Mouse (Mus musculus) olfactory bulb, adult 2 months (tissue): Measurements from ENCODE around the gene Palld. TPM values are rescaled to one million over a fixed set of nuclear protein-coding genes. Genes with fewer than 3 reads are reported as not detected.

Source experiments
- H3K27ac ChIP-seq: fragments of 200-500 bp; 2 replicates; pipeline ENCODE4 v1.5.1; 2012; ENCODE audit warnings: low read depth, low read length; ENCODE audit not compliant: insufficient read depth
- H3K4me1 ChIP-seq: fragments of 200-500 bp; 2 replicates; pipeline ENCODE4 v1.6.1; 2012; ENCODE audit warnings: low read length; ENCODE audit not compliant: control insufficient read depth, insufficient read depth
- H3K4me3 ChIP-seq: fragments of 200-500 bp; 2 replicates; pipeline ENCODE4 v1.5.1; 2012; ENCODE audit warnings: mild to moderate bottlenecking, low read depth, low read length, moderate library complexity; ENCODE audit not compliant: insufficient read depth
- CTCF ChIP-seq: fragments of 200-500 bp; IDR thresholded peaks from 2 replicates; pipeline ENCODE4 v1.5.1; 2012; ENCODE audit warnings: low read depth, mild to moderate bottlenecking, low read length, moderate library complexity; ENCODE audit not compliant: insufficient read depth
- POLR2A ChIP-seq: fragments of 200-500 bp; IDR thresholded peaks from 2 replicates; pipeline ENCODE4 v1.6.1; 2012; ENCODE audit warnings: mild to moderate bottlenecking, low read depth, low read length, moderate library complexity; ENCODE audit not compliant: insufficient read depth
- WGBS: fragments of 180-500 bp; shearing (Covaris S2); methylation state at CpG from one replicate; pipeline ENCODE4 v1.1.7; 2018; 5-methylcytosine and 5-hydroxymethylcytosine counted together
- polyA plus RNA-seq: library from polyadenylated mRNA; stranded (reverse); fragments of >200 nt; gene quantifications from 2 replicates; pipeline ENCODE4 v1.2.4, GENCODE M21; 2012; ENCODE audit warnings: low replicate concordance; ENCODE audit not compliant: missing spikeins, insufficient read depth, insufficient read length

Palld gene
- polyA plus RNA-seq, 1 experiment = not detected

- no peak overlapping the region for H3K4me3 ChIP-seq
- H3K4me1 ChIP-seq = no peaks in the 10 kb centered on the region
- TF ChIP-seq POLR2A (no peak), CTCF (no peak)
- no peak overlapping the region for H3K27ac ChIP-seq
- 95% methylated on average over 5 of the region's 5 CpGs for WGBS
Measured at GRCm38 (mm10) chr8:61789289-61789688, 113.2 kb downstream of the Palld start.

GRCm38 (mm10) chr8:61782931-61783491 is 119.5 kb downstream of the Palld start:
- no peak overlapping the region for H3K27ac ChIP-seq
- 92% methylated on average over 7 of the region's 7 CpGs for WGBS
- H3K4me1 ChIP-seq = no peaks in the 10 kb centered on the region
- TF ChIP-seq CTCF (no peak), POLR2A (no peak)
- no peak overlapping the region for H3K4me3 ChIP-seq

GRCm38 (mm10) chr8:61780652-61781257 is 121.7 kb downstream of the Palld start:
- no peak overlapping the region for H3K4me3 ChIP-seq
- H3K4me1 ChIP-seq = no peaks in the 10 kb centered on the region
- no peak for TF ChIP-seq CTCF
- TF ChIP-seq POLR2A = no peak
- WGBS = 88% methylated on average over 5 of the region's 5 CpGs
- no peak overlapping the region for H3K27ac ChIP-seq

- 65% methylated on average over 3 of the region's 3 CpGs for WGBS
- H3K4me3 ChIP-seq = no peak overlapping the region
- TF ChIP-seq CTCF = no peak
- TF ChIP-seq POLR2A = no peak
- no peaks in the 10 kb centered on the region for H3K4me1 ChIP-seq
- no peak overlapping the region for H3K27ac ChIP-seq
Measured at GRCm38 (mm10) chr8:61778194-61778593, 124.3 kb downstream of the Palld start.

- Histone ChIP-seq H3K4me1 (no peaks in the 10 kb centered on the region), H3K4me3 (no peak overlapping the region), H3K27ac (no peak overlapping the region)
- no peak for TF ChIP-seq POLR2A
- TF ChIP-seq CTCF = no peak
- 78% methylated on average over 9 of the region's 9 CpGs for WGBS
Measured at GRCm38 (mm10) chr8:61776560-61776959, 125.9 kb downstream of the Palld start.

GRCm38 (mm10) chr8:61775936-61776335 is 126.6 kb downstream of the Palld start:
- TF ChIP-seq CTCF = no peak
- TF ChIP-seq POLR2A = no peak
- no peak overlapping the region for H3K4me3 ChIP-seq
- H3K27ac ChIP-seq = no peak overlapping the region
- no peaks in the 10 kb centered on the region for H3K4me1 ChIP-seq
- WGBS = 76% methylated on average over 6 of the region's 6 CpGs

- Histone ChIP-seq H3K4me3 (no peak overlapping the region), H3K4me1 (no peaks in the 10 kb centered on the region), H3K27ac (no peak overlapping the region)
- WGBS = 93% methylated on average over 5 of the region's 5 CpGs
- TF ChIP-seq CTCF (no peak), POLR2A (no peak)
Measured at GRCm38 (mm10) chr8:61774161-61774560, 128.3 kb downstream of the Palld start.

GRCm38 (mm10) chr8:61773595-61774088 is 128.8 kb downstream of the Palld start:
- TF ChIP-seq CTCF (no peak), POLR2A (no peak)
- Histone ChIP-seq H3K4me3 (no peak overlapping the region), H3K4me1 (no peaks in the 10 kb centered on the region), H3K27ac (no peak overlapping the region)
- 78% methylated on average over 4 of the region's 4 CpGs for WGBS

GRCm38 (mm10) chr8:61771328-61771727 is 131.2 kb downstream of the Palld start:
- no peak overlapping the region for H3K4me3 ChIP-seq
- no peak for TF ChIP-seq POLR2A
- TF ChIP-seq CTCF = no peak
- no peak overlapping the region for H3K27ac ChIP-seq
- WGBS = 87% methylated on average over 3 of the region's 3 CpGs
- no peaks in the 10 kb centered on the region for H3K4me1 ChIP-seq
